Mouse (Mus musculus): ENCODE measurements around the gene Cdhr2.

Cdhr2 gene

GRCm38 (mm10) chr13:54701243-54701642 lies at the start of gene Cdhr2:
Gene Cdhr2 (plus strand): TSS chr13:54701461.
- DNase-seq (ENCODE audit: low read depth) = no peak

- DNase-seq (ENCODE audit: low read depth) = no peak
Observed at GRCm38 (mm10) chr13:54660877-54661276, 40.4 kb upstream of the Cdhr2 start.

GRCm38 (mm10) chr13:54661358-54661757 lies 39.9 kb upstream of the Cdhr2 start:
- no peak for DNase-seq (ENCODE audit: low read depth)

DNA sequence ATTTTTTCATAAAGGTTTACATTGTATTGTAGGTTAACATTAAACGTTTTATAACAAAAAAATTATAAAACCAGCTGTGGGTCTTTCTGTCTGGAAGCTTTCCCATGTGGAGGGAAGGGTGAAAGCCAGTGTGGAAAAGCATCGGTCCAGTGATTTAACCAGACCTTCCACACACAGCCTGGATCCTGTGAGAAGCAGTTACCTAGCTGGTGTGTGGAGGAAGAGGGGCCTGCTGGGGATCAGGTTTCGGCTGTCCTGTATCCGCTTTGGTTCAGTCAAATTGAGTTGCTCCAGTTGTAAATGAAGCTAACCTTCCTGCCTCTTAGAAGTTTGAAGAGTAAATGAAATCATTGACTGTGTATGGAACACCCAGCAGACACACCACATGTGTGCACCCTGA lies 37.3 kb upstream of the Cdhr2 start:
- no peak for DNase-seq (ENCODE audit: low read depth)

- DNase-seq (ENCODE audit: low read depth) = no peak
Observed at GRCm38 (mm10) chr13:54664509-54664908, 36.8 kb upstream of the Cdhr2 start.

DNA sequence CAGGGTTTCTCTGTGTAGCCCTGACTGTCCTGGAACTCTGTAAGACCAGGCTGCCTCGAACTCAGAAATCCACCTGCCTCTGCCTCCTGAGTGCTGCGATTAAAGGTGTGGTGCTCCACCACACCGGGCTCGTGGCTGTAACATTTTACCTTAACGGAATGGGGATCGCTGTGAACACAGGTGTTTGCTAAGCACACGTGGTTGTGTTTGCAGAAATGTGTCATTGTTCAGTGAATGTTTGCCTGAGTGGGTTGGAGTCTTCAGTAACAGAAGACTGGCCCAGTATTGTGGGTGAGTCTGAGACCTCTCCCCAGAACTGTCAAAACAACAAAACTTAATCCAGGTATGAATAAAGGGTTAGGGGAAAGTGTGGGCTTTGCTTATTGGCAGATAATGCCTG lies 36.2 kb upstream of the Cdhr2 start:
- DNase-seq (ENCODE audit: low read depth) = no peak

DNA sequence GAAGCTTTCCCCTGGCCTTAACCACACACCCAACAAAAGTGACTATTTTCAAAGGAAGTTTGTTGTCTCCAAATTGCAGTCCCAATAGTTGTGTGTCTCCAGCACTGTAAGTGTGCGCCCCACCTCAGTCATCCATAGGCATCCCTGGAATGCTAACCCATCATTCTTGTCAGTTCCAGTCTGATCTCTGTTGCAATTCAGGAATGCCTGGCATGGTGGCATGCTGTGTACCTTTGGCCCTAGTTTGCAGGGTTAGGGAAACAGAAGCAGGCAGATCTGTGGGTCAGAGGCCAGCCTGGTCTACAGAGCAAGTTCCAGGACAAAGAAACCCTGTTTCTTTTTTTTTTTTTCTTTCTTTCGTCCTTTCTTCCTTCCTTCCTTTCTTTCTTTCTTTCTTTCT lies 30.8 kb upstream of the Cdhr2 start:
- no peak for DNase-seq (ENCODE audit: low read depth)

DNA sequence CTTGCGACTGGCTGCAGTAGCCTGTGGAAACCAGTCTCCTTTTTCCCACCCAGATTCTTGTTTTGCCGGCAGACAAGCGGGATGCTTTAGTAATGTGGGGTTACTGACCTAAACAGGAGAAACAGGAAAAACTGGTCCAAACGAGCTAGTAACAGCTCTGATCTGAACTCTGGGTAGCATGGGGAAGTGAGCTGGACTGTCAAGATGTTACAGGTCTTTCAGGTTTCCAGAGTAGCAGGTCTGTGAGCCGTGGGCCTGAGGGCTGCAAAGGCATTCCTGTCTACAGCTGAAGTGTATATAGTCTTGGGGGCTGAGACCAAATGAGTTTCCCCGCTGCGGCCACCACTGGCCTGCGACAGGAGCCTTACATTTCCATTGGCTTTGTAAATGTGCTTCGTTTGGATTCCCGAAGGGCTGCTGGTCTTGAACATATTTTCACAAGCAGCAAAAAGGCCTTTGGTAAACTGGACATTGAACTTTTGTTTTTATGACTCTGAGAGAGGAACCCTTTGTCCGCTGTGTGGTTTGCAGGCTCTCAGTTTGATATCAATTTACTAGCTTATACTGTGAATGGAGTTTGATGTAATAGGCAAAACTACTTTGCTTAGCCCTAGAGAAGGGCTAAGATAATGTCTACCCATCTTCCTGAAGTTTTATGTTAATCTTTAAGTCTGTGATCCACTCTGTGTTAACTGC lies 25.2 kb upstream of the Cdhr2 start:
- no peak for DNase-seq (ENCODE audit: low read depth)

DNA sequence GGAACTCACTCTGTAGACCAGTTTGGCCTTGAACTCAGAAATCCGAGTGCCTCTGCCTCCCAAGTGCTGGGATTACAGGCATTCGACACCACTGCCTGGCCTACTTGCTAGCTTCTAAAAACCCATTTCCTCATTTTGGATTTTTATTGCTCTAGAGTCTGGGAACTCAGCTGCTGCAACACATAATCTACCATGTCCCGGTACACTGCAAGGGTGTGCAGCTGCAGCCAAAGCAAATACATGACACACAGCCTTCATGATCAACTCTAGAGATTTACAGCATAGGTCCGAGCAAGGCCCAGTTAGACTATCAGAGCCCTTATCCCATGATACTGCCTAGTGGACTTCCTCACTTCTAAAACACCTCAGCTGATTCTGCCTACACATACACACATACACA lies 23.0 kb upstream of the Cdhr2 start:
- no peak for DNase-seq (ENCODE audit: low read depth)

- DNase-seq (ENCODE audit: low read depth) = no peak
Observed at GRCm38 (mm10) chr13:54680184-54680853, 20.9 kb upstream of the Cdhr2 start.

DNA sequence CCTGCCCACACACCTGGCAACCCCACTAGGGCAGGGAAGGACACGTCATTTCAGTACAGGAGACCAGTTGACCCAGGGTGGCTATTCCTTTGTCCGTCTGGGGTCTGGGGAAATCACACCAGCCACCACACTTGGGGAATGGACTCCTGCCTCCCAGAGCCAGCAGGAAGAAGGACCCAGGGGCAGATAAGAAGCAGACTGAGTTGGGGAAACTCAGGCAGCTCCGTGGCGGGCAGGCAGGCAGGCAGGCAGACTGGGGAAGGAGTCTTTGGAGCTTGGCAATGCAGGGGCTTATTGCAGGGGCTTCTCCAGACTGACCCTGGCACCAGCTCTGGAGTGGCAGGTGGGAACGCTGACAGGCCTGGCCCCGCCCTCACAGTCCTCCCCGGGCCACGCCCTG lies 20.0 kb upstream of the Cdhr2 start:
- no peak for DNase-seq (ENCODE audit: low read depth)

DNA sequence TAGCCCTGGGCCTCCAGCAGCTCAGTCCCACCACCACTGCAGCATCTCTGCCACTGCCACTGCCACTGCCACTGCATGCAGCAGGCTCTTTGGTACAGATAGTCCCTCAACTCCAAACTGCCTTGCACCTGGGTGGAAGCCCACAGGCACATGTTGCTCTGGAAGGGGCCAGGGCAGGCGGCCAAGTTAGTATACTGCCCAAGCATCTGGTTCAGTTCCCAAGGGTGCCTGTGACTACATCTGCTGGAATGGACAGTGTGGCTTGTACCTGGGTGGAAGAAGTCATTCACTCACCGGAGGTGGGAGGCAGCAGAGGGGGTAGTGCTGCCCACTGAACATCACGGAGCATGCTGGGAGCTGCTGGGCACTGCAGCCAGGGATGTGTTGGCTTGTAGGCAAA lies 18.0 kb upstream of the Cdhr2 start:
- no peak for DNase-seq (ENCODE audit: low read depth)

GRCm38 (mm10) chr13:54684140-54684896 lies 16.9 kb upstream of the Cdhr2 start:
- DNase-seq (ENCODE audit: low read depth) = no peak

DNA sequence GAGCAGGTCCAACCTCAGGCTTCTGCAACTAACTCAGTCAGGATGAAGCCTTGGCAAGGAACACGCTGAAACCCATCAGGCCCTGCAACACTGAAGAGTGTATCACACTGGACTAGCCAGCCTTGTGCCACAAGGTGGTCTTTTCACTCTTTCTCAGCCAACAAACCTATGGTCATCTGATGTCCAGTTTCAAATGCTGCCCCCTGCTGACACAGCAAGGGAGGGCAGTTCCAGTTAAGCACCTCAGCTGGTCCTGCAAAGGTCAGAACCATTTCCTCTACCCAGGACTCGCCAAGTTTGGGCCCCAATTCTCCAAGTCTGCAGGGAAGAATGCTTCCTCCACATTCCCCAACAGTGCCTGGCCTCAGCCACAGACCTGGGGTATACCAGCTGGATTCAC lies 16.1 kb upstream of the Cdhr2 start:
- no peak for DNase-seq (ENCODE audit: low read depth)

DNA sequence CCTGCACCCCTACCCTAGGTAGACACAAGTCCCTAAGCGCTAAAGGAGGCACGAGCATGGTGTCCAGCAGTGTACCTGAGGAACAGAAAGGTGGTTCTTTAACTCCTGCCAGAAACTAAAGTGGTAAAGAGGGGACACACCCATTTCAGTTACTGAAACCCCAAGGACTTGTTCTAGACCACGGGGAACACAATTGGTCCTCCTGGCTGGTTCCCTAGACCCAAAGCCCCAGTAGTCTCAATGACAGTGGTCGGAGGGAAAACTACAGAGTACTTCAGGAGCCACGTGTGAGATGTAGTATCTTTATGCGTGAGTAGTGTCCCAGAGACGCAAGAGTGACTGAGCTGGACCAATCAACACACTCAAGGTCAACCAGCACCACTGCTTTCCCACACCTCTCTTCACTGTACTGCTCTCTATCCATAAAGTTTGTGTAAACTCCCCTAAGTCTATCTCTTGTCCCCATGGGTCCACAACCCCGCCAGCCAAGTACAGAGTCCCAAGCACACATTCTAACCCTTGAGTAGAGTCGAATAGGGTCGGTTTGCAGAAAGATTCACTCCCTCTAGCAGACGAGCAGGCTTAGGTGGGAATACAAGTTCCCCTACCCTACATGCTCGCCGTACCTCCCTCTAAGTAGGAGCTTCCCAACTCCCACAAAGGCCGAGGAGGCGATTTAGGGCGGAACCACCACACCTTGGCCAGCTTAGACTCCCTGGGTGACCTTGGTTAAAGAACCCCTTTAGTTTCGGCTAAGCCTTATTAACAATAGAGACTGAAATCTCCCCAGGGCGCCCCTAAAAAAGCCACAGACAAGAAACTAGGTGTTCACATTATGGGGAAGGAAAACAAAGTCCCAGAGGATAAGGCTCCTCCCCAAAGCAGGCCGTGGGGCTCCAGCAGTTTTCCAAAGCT lies 14.9 kb upstream of the Cdhr2 start:
- no peak for DNase-seq (ENCODE audit: low read depth)

GRCm38 (mm10) chr13:54687096-54687495 lies 14.2 kb upstream of the Cdhr2 start:
- peak; percentile 66 for DNase-seq (ENCODE audit: low read depth)

DNA sequence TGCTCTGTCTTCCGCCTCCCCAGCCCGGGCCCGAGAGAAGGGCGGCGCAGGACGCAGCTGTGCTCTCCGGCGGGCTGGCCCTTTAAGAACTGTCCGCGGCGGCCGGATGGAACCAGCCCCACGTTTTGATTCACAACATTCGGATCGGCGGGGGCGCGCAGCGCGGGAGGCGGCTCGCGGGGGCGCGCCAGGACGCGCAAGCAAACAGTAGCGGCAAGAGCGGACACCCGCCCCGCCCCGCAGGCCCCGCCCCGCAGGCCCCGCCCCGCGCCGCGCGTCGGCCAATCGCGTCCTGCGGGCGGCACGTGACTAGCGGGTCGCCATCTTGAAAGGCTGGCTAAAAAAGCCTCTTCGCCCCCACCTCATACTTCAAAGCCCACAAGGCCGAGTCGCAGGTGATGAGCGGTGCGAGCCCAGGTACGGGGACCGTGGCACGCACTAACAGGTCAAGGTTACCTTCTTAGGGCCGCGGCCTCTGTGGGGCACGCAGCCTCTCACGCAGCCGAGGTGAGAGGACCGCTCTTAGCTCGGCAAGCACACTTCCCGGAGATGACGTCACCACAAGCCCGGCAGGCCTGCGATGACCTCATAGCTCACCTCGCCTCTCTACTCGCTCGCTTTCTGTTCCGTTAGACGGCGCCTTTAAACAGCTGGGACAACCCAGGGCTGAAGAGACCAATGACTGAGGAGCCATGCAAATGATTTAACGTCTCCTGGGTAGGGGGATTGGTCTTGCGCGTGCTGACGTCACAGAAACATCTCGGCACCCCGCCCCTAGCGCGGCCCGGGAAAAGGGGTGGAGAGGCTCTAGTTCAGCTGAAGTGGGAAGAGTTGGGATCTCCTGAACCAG lies 13.5 kb upstream of the Cdhr2 start:
- peak; percentile 90 for DNase-seq (ENCODE audit: low read depth)

GRCm38 (mm10) chr13:54690151-54690740 lies 11.0 kb upstream of the Cdhr2 start:
- DNase-seq (ENCODE audit: low read depth) = no peak

GRCm38 (mm10) chr13:54691737-54692136 lies 9.5 kb upstream of the Cdhr2 start:
- DNase-seq (ENCODE audit: low read depth) = no peak

GRCm38 (mm10) chr13:54692711-54693557 lies 8.3 kb upstream of the Cdhr2 start:
- DNase-seq (ENCODE audit: low read depth) = no peak
